Comparison of ENCODE assay signal across 18 mouse cellular contexts in genomic region chr1:181448041-181448440, GRCm38 (mm10).
DNase-seq lines count a peak whose midpoint lies in the region; ATAC-seq and TF ChIP-seq lines count a peak whose summit lies in the region.
"Had no signal": no experiment of that assay in that cellular context is flagged by ENCODE, and none has a peak within 500 bp of the region (broad histone marks: within the 10 kb centered on the region; RNA-seq: fewer than 3 reads in every experiment).

No protein-coding gene starts in this region.

- no peak overlapping the region for H3K9ac ChIP-seq in heart, embryonic 12.5 days
- H3K9ac ChIP-seq: forebrain, embryonic 15.5 days; hindbrain, embryonic 15.5 days; kidney, embryonic 15.5 days; limb, embryonic 13.5 days; liver, embryonic 15.5 days; neural tube, embryonic 15.5 days had no signal

- H3K27ac ChIP-seq in heart, embryonic 12.5 days (ENCODE audit: poor library complexity, severe bottlenecking) = peak overlapping the region; percentile 77; the same call in 1 of the 2 replicates
- H3K27ac ChIP-seq in layer of hippocampus, adult 2 months = peak overlapping the region; percentile 81
- H3K27ac ChIP-seq: forebrain, embryonic 15.5 days; hindbrain, embryonic 15.5 days; kidney, embryonic 15.5 days; limb, embryonic 13.5 days; liver, embryonic 15.5 days; neural tube, embryonic 15.5 days had no signal

- peaks cover 29% of the 10 kb centered on the region for H3K4me1 ChIP-seq in heart, embryonic 12.5 days (replicated peaks)
- H3K4me1 ChIP-seq: kidney, embryonic 15.5 days; liver, embryonic 15.5 days had no signal

- no peak overlapping the region for H3K4me3 ChIP-seq in heart, embryonic 12.5 days
- H3K4me3 ChIP-seq in layer of hippocampus, adult 2 months = no peak overlapping the region
- H3K4me3 ChIP-seq: erythroblast, embryonic 14.5 days; forebrain, embryonic 15.5 days; hindbrain, embryonic 15.5 days; kidney, embryonic 15.5 days; limb, embryonic 13.5 days; liver, embryonic 15.5 days; myocyte; neural tube, embryonic 15.5 days had no signal

- no peak for TF ChIP-seq CTCF in layer of hippocampus, adult 2 months (conservative IDR thresholded peaks at IDR 0.05)

- H3K36me3 ChIP-seq in heart, embryonic 12.5 days = no peaks in the 10 kb centered on the region
- H3K36me3 ChIP-seq: forebrain, embryonic 15.5 days; hindbrain, embryonic 15.5 days; kidney, embryonic 15.5 days; limb, embryonic 13.5 days; liver, embryonic 15.5 days; neural tube, embryonic 15.5 days had no signal

- no peak for ATAC-seq in heart, embryonic 12.5 days (ENCODE audit: insufficient number of reproducible peaks, low FRiP score)
- ATAC-seq: forebrain, embryonic 15.5 days; intestine, embryonic 16.5 days had no signal

- H3K9me3 ChIP-seq in heart, embryonic 12.5 days (replicated peaks) = no peaks in the 10 kb centered on the region
- H3K9me3 ChIP-seq: forebrain, embryonic 15.5 days; hindbrain, embryonic 15.5 days; kidney, embryonic 15.5 days; limb, embryonic 13.5 days; liver, embryonic 15.5 days; neural tube, embryonic 15.5 days had no signal

- no peak overlapping the region for H3K4me2 ChIP-seq in heart, embryonic 12.5 days
- H3K4me2 ChIP-seq: forebrain, embryonic 15.5 days; hindbrain, embryonic 15.5 days; kidney, embryonic 15.5 days; limb, embryonic 13.5 days; liver, embryonic 15.5 days; neural tube, embryonic 15.5 days had no signal

- 49% methylated on average over 7 of the region's 7 CpGs for WGBS in heart, embryonic 12.5 days

- H3K27me3 ChIP-seq in heart, embryonic 12.5 days (replicated peaks) = no peaks in the 10 kb centered on the region
- H3K27me3 ChIP-seq: forebrain, embryonic 15.5 days; hindbrain, embryonic 15.5 days; kidney, embryonic 15.5 days; limb, embryonic 13.5 days; liver, embryonic 15.5 days; neural tube, embryonic 15.5 days had no signal

- DNase-seq in heart, adult 11 months = no peak
- peak; percentile 37 to 57 for DNase-seq in layer of hippocampus, adult 2 months (ENCODE audit: low spot score in 2 of 2)
- DNase-seq in layer of hippocampus, adult 9-10 months (ENCODE audit: low spot score) = no peak
- DNase-seq in adipocyte (ENCODE audit: low spot score) = peak; percentile 16
- DNase-seq in layer of hippocampus, adult 8-10 months (ENCODE audit: low spot score in 2 of 2) = peak; percentile 60 to 64
- DNase-seq in testis, postnatal 10 days (ENCODE audit: low spot score) = no peak
- DNase-seq: gastrocnemius, postnatal 14 days; midbrain, embryonic 14.5 days had no signal

Comparison
In these comparisons a context has a peak if more than half of its experiments do, and no peak if none do; other contexts are left out.
1. DNase-seq: peak in layer of hippocampus, adult 2 months (2 of 2), adipocyte (single experiment) and layer of hippocampus, adult 8-10 months (2 of 2); none in heart, adult 11 months (single experiment), layer of hippocampus, adult 9-10 months (single experiment) and testis, postnatal 10 days (single experiment).